Mouse (Mus musculus): Measurements from ENCODE around the gene Erf.
A peak's percentile ranks its signal among the peaks of the same experiment; 100 is the strongest.

Erf gene

GRCm38 (mm10) chr7:25205355-25206093 is 45.0 kb downstream of the Erf start:
- DNase-seq, result peak; percentile 87

GRCm38 (mm10) chr7:25203624-25204023 is 46.9 kb downstream of the Erf start:
- DNase-seq, result no peak

GRCm38 (mm10) chr7:25197384-25198018 is 53.1 kb downstream of the Erf start:
- DNase-seq, result no peak

GRCm38 (mm10) chr7:25196107-25196506 is 54.5 kb downstream of the Erf start:
- DNase-seq, result no peak

DNA sequence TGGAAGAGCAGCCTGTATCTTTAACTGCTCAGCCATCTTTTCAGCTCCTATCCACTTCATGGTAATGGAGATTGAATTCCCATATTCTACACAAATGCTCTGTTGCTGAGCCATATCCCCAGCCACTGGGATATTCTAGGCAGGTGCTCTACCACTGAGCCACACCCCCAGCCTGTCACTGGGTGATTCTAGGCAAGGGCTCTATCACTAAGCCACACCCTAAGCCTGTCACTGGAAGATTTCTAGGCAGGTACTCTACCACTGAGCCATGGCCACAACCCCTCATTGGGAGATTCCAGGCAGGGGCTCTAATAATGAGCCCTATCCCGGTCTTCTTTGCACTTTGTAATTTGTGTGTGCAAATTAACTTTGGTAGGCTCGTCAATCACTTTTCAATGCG is 55.4 kb downstream of the Erf start:
- DNase-seq, result no peak

All from thymus, postnatal 14 days (tissue).